Mouse (Mus musculus): ENCODE data around the gene A930002H24Rik.

DNA sequence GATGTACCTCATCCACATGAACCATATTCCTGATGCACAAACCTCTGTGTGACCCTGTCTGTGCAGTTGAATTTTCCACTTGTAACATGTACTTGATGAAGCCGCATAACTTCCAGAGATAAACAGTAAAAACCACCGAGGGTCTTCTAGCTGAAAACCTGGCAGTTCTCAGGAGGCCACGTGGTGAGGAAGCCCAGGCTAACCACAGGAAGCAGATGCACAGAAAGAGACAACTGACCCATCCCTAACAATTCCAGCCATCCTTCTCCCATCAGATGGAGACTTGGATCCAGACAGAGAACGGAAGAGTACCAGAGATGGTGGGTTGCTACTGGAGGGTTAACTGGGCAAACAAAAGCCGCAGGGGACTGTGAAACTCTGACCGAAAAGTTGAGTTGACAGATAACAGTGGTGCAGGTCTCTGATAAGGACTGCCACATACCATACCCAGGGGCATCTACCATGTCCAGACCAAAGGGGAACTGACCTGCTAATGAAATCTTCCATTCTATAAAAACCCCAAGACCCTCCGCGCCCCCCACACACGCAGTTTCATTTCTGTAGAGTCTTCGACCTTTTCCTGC lies 45.1 kb downstream of the A930002H24Rik start:
- TF ChIP-seq CTCF (IDR thresholded peaks at IDR 0.05; ENCODE audit: borderline replicate concordance, extremely low read depth, insufficient read depth, insufficient read length) (no peak), POLR2A (IDR thresholded peaks at IDR 0.05; ENCODE audit: borderline replicate concordance, extremely low read depth, insufficient read depth, insufficient read length, poor library complexity, severe bottlenecking) (no peak)
